Mouse (Mus musculus) thymus, adult 2 months (tissue): ENCODE data around the gene Lin54. TPM values are rescaled to one million over a fixed set of nuclear protein-coding genes. Genes with fewer than 3 reads are reported as not detected.
A peak's percentile ranks its signal among the peaks of the same experiment; 100 is the strongest.

Source experiments
- DNase-seq: peaks from one replicate; pipeline ENCODE4 v3.0.0; 2021
- H3K27ac ChIP-seq: fragments of 200-500 bp; 2 replicates; pipeline ENCODE4 v1.5.1; 2012; ENCODE audit warnings: low read length, control low read depth; ENCODE audit not compliant: control insufficient read depth, insufficient read depth
- H3K27me3 ChIP-seq: fragments of 200-500 bp; 2 replicates; pipeline ENCODE4 v1.6.1; 2012; ENCODE audit warnings: mild to moderate bottlenecking, low read length, moderate library complexity, mixed read lengths; ENCODE audit not compliant: control insufficient read depth, insufficient read depth
- H3K36me3 ChIP-seq: fragments of 200-500 bp; 2 replicates; pipeline ENCODE4 v1.6.1; 2012; ENCODE audit warnings: mild to moderate bottlenecking, low read length, moderate library complexity; ENCODE audit not compliant: control insufficient read depth, insufficient read depth
- H3K4me1 ChIP-seq: fragments of 200-500 bp; replicated peaks from 2 replicates; pipeline ENCODE4 v1.6.1; 2012; ENCODE audit warnings: low read length; ENCODE audit not compliant: control insufficient read depth, insufficient read depth
- H3K4me3 ChIP-seq: fragments of 200-500 bp; 2 replicates; pipeline ENCODE4 v1.5.1; 2012; ENCODE audit warnings: mild to moderate bottlenecking, low read length, control low read depth, moderate library complexity; ENCODE audit not compliant: control insufficient read depth, insufficient read depth
- CTCF ChIP-seq: fragments of 200-500 bp; IDR thresholded peaks from 2 replicates; pipeline ENCODE4 v1.5.1; 2012; ENCODE audit warnings: mild to moderate bottlenecking, control low read depth, low read length, moderate library complexity, borderline replicate concordance; ENCODE audit not compliant: control insufficient read depth, poor library complexity, insufficient read depth; ENCODE audit errors: extremely low read depth
- POLR2A ChIP-seq: fragments of 200-500 bp; IDR thresholded peaks from 2 replicates; pipeline ENCODE4 v1.6.1; 2012; ENCODE audit warnings: mild to moderate bottlenecking, low read length, control low read depth, moderate library complexity; ENCODE audit not compliant: control insufficient read depth, poor library complexity, insufficient read depth; ENCODE audit errors: extremely low read depth
- WGBS: fragments of 180-500 bp; shearing (Covaris S2); methylation state at CpG from one replicate; pipeline ENCODE4 v1.1.7; 2018; 5-methylcytosine and 5-hydroxymethylcytosine counted together
- polyA plus RNA-seq: library from polyadenylated mRNA; depleted of rRNA; stranded (reverse); fragments of >200 nt; gene quantifications from 2 replicates; pipeline ENCODE4 v1.2.3, GENCODE M21; 2012

The Lin54 gene
- polyA plus RNA-seq, 1 experiment: 12.7 TPM

DNA sequence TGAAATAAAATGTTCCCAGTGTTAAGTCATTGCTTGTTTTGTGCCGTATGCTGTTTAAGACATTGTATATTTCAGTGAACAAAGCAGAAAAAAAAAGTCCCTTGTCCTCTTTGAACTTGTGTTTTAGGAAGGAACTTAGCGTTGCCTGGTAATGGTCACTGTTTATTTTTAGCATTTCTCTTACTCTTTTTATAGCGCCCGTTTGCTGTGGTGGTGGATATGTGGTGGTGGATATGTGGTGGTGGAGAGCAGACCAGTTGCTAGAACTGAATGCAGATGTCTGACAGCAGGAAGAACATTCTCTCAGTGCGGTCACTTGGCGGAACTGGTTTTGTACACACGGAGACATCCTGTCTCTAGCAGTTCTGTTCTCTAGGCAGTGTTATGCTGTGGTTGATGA lies 25.7 kb upstream of the Lin54 start:
- H3K27ac ChIP-seq: no peak overlapping the region
- DNase-seq: peak; percentile 52
- H3K27me3 ChIP-seq: no peaks in the 10 kb centered on the region
- peaks cover 26% of the 10 kb centered on the region for H3K36me3 ChIP-seq
- 6% methylated on average over 7 of the region's 7 CpGs for WGBS
- TF ChIP-seq POLR2A (no peak), CTCF (no peak)
- no peak overlapping the region for H3K4me3 ChIP-seq
- H3K4me1 ChIP-seq: peaks cover 2% of the 10 kb centered on the region

DNA sequence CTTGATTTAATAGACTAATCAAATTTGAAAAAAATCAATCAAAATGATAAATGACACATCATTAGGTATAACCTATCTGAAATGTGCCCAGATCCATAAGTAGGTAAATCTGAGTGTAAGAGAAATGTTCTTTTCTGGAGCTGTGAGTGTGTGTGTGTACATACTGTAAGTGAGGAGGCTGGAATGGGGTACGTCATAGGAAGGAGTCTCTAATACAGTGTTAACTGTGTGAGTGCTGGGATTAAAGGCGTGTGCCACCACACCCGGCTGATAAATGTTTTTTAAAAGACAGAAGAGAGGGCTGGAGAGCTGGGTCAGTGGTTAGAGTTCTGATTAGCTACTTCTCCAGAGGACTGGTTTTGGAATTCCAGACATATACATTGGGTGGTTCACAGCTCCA lies 25.2 kb upstream of the Lin54 start:
- no peak for TF ChIP-seq CTCF
- no peak for TF ChIP-seq POLR2A
- no peak overlapping the region for H3K27ac ChIP-seq
- no peak overlapping the region for H3K4me3 ChIP-seq
- 72% methylated on average over 3 of the region's 3 CpGs for WGBS
- peaks cover 2% of the 10 kb centered on the region for H3K4me1 ChIP-seq
- peaks cover 20% of the 10 kb centered on the region for H3K36me3 ChIP-seq
- no peak for DNase-seq
- no peaks in the 10 kb centered on the region for H3K27me3 ChIP-seq

DNA sequence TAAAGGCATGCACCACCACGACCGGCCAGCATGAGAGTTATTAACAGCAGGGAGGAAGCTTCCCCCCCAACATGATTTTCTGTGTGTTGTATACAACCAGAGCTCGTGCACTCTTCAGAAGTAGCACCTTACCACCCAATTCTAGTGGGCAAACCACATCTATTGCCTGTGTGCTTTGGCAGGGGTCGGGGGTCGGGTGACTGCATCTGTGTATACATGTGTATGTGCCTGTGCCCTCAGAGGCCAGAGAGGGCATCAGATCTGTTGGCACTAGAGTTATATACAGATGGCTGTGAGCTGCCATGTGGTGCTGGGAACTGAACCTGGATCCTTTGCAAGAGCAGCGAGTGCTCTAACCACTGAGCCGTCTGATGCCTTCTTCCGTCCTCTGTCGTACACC lies 24.5 kb upstream of the Lin54 start:
- Histone ChIP-seq H3K27me3 (no peaks in the 10 kb centered on the region), H3K27ac (no peak overlapping the region), H3K4me3 (no peak overlapping the region), H3K36me3 (peaks cover 13% of the 10 kb centered on the region), H3K4me1 (peaks cover 2% of the 10 kb centered on the region)
- DNase-seq: no peak
- WGBS: 88% methylated on average over 9 of the region's 9 CpGs
- TF ChIP-seq CTCF (no peak), POLR2A (no peak)

DNA sequence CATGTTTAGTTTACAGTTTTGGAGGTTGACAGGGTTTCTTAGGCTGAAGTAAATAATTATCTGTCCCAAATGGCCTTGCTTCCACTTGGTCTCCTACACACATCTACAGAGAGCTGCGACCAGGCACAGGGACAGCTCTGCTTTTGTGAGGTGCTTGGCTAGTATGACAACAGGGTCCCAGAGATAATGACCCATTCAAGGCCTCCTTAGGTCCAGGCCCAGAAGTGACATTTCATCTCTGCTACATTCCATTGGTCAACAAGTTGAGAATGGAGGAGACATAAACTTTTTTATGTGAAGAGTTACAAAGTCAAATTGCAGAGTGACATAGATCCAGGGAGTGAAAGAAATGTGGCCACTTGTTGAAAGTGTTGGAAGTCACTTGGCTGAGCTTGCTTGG lies 22.9 kb upstream of the Lin54 start:
- peaks cover 4% of the 10 kb centered on the region for H3K4me1 ChIP-seq
- H3K4me3 ChIP-seq: no peak overlapping the region
- DNase-seq: no peak
- no peaks in the 10 kb centered on the region for H3K36me3 ChIP-seq
- H3K27me3 ChIP-seq: no peaks in the 10 kb centered on the region
- WGBS: 100% methylated on average over 1 of the region's 1 CpGs
- TF ChIP-seq POLR2A: no peak
- no peak for TF ChIP-seq CTCF
- no peak overlapping the region for H3K27ac ChIP-seq

DNA sequence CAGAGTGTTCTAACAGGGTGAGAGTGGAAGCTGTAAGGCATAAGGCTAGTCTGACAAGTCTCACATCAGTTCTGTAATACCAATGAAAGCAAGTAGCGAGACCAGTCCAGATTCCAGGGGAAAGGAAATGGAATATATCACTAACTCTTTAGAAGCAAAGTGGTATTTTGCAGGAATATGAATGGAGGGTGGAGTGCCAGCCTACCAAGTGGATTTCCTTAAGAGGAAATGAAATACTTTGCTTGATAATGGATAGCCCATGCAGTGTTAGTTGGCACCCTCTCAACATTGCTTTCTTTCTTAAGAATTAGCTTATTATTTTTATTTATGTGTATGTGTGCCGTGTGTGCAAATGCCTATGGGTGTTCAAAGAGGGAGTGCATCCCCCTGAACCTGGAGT lies 19.8 kb upstream of the Lin54 start:
- DNase-seq: no peak
- no peaks in the 10 kb centered on the region for H3K27me3 ChIP-seq
- H3K4me1 ChIP-seq: peaks cover 7% of the 10 kb centered on the region
- 100% methylated on average over 2 of the region's 2 CpGs for WGBS
- H3K4me3 ChIP-seq: no peak overlapping the region
- TF ChIP-seq POLR2A: no peak
- TF ChIP-seq CTCF: no peak
- H3K27ac ChIP-seq: no peak overlapping the region
- no peaks in the 10 kb centered on the region for H3K36me3 ChIP-seq

DNA sequence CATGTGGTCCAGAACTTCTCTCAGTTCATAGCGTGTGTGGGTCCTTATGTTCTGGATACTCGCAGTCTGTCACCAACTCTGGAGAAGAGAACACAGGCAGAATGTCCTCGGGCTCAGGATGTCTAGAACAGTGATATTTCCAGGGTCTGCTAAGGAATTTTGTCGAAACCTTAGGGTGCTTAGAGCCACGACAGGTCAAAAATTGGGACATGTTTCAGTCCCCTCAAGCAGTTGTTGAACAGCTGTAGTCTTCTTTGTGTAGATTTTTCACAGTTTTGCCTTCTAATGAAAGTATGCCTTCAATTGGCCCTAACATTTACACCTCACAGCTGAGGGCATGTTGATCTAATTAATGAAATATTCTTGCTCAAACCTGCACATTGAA lies 18.6 kb upstream of the Lin54 start:
- DNase-seq: no peak
- Histone ChIP-seq H3K27me3 (no peaks in the 10 kb centered on the region), H3K4me3 (peak overlapping the region; percentile 66), H3K4me1 (peaks cover 5% of the 10 kb centered on the region; the same call in 1 of the 2 replicates), H3K27ac (no peak overlapping the region), H3K36me3 (no peaks in the 10 kb centered on the region)
- 10% methylated on average over 5 of the region's 5 CpGs for WGBS
- TF ChIP-seq POLR2A: no peak
- no peak for TF ChIP-seq CTCF
